Mouse (Mus musculus) ES-Bruce4 (cell line): ENCODE measurements around the gene Yars2.
A peak's percentile ranks its signal among the peaks of the same experiment; 100 is the strongest.

Experiments
- CTCF ChIP-seq: IDR thresholded peaks from one replicate; pipeline ENCODE4 v1.8.1; 2011; ENCODE audit warnings: low read depth, low read length
- POLR2A ChIP-seq: IDR thresholded peaks from one replicate; pipeline ENCODE4 v1.8.1; 2011; ENCODE audit warnings: low read length; ENCODE audit not compliant: insufficient read depth

- TF ChIP-seq CTCF (peak; percentile 23), POLR2A (no peak)
These were observed 55.1 kb downstream of the Yars2 start for GRCm38 (mm10) chr16:16357908-16358307.
